Mouse (Mus musculus): ENCODE results near the gene Sema4d.

- TF ChIP-seq EP300 (IDR thresholded peaks at IDR 0.05), result no peak
- no peak for TF ChIP-seq CTCF (IDR thresholded peaks at IDR 0.05)
Observed at GRCm38 (mm10) chr13:51818170-51818943, 24.8 kb upstream of the Sema4d start.

All from lung, postnatal 0 days (tissue).